Mouse (Mus musculus): Measurements from ENCODE around the gene Bmp8a. TPM values are rescaled to one million over a fixed set of nuclear protein-coding genes. Genes with fewer than 3 reads are reported as not detected.
A peak's percentile ranks its signal among the peaks of the same experiment; 100 is the strongest.
"Not testable (repeated sequence)": the region's sequence is repeated elsewhere in the genome, so short reads cannot be mapped to it uniquely, and the experiment has no call there.

Bmp8a gene
- total RNA-seq (2015): not detected in 2 replicates
- total RNA-seq (2017): not detected in 2 replicates

DNA sequence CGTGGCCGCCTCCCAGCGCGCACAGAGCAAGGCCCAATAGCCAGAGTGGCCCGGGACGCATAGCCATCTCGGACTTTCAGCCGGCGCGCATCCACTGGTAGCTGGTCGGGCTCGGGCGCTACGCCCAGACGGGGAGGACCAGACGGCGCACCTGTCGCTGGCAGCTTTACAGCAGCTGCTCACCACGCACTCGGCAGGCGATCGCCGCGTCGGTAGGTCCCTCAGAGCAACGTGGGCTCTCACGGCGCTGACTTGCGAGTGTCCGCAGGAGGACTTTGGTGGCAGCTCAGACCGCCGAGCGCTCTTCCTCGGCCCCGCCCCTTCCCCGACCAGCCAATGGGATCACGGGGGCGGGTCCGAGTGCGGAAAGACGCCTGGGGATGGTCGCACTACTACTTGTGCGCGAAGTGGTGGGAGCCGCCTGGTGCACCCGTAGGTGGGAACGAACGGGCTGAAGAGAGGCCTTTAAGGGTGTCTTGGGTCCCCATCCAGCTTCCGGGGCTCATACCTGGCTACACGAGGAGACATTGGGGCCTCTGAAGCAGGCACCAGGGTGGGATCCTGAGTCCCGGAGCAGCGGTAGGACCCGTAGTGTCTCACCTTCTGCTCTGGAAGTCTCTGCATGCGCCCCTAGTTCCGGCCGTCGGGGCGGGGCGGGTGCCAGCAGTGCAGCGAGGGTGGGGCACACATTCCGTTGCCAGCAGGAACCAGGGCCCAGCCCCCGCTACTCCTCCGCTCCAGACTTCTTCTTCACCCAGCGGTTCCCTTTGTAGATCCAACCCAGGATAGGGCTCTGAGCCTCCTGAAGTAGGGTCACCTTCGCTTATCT, at the start of gene Bmp8a:
Gene Bmp8a (minus strand): TSS at position 611 of the 829 bp plus-strand sequence.
- peak; percentile 88 for ATAC-seq (ENCODE audit: poor library complexity, severe bottlenecking)

DNA sequence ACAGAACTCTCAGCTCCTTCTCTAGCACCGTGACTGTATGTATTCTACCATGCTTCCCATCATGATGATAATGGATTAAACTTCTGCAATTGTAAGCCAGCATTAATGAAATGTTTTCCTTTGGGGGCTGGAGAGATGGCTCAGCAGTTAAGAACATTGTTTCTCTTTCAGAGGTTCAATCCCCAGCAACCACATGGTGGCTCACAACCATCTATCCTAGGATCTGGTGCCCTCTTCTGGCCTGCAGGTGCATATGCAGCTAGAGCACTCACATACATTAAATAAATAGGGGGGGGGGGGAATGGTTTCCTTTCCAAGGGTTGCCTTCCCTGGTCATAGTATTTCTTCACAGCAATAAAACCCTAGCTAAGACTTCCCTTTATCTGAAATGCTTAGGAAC, 49.1 kb upstream of the Bmp8a start:
- ATAC-seq (ENCODE audit: poor library complexity, severe bottlenecking): peak; percentile 64; the same call in 1 of the 2 replicates

DNA sequence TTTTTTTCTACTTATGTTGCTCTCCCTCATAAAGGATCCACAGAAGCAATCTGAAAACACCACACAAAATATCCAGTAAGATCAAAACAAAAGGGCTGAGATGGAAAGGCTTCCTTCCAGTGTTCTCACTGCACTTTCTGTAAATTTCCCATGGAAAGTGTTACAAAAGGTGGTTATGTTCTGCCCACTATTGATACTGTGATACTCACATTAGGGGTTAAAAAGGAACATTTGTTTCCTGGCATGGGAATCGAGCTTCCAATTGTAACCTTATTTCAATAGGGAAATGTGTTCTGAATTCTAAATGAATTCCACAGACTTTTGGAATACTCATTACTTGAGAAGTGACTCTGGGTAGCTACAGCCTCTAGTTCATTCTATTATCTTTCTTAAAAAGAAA, 42.0 kb upstream of the Bmp8a start:
- no peak for ATAC-seq (ENCODE audit: poor library complexity, severe bottlenecking)

DNA sequence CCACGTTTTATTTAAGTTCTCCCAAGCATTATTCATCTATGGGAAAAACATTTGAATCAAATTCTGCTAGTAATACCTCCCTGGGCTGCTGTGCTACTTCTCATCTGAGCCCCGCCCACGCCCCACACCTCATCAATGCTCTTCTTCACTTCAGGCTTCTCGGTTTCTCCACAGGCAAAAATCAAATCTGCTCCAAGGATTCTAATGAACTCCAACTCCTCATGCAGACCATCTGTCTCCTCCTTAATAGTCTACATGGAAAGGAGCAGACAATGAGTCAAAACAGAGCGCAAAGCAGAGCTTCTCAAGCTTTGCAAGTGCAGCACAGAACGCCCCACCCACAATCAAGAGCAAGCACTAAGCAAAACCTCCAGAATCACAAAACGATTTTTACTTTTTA, 40.1 kb upstream of the Bmp8a start:
- ATAC-seq (ENCODE audit: poor library complexity, severe bottlenecking): no peak

DNA sequence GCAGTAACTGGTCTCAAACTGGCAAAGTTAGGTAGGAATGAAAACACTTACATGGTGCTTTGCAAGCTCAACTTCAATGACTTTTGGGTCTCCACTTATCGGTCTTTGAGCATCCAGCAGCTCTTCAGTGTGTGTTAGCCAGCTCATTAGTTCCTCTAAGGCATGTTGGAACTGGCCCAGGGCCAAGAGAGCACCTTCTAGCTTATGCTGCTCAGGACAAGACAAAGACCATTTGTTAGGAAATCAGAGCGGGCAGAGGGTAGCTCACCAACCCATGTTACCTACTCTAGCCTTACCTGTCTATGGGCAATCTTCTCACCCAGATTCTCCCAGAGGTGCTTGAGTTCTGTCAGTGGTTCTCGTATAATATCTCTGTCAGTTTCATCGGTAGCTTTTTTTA, 39.0 kb upstream of the Bmp8a start:
- ATAC-seq (ENCODE audit: poor library complexity, severe bottlenecking): no peak

DNA sequence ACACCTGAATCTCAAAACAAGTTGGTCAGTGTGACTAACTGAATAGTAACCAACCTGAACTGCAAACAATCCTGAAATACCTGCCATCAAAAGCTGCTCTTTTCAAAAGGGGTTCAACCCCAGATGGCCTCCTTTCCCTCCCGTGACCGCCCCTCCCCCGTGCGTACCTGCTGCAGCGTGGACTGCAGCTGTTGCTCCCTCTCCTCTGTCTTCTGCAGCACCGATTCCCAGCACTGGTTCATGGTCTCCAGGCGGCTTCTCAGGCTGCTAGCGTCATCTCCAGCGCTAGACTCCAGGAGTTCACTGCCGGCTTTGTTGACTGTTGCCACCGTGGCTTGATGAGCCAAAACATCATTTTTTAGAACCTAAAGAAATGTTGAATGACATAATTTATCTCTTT, 38.5 kb upstream of the Bmp8a start:
- ATAC-seq (ENCODE audit: poor library complexity, severe bottlenecking): no peak

DNA sequence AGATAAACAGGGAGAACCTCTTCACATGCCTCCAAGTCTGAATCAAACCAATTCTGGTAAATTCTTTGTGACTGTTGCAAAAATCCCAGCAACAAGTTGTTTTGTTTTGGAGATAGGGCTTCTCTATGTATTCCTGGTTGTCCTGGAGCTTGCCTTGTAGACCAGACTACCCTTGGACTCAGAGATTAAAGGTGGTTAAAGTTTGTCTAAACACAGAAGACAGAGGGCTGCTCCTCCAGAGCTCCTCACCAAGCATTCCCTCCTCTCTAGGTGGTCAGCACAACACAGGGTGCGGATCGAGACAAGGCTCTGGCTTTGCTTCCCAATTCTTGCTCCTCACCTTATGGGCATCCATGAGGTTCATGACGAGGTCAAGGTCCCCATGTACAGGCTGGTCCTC, 33.0 kb upstream of the Bmp8a start:
- ATAC-seq (ENCODE audit: poor library complexity, severe bottlenecking): no peak

DNA sequence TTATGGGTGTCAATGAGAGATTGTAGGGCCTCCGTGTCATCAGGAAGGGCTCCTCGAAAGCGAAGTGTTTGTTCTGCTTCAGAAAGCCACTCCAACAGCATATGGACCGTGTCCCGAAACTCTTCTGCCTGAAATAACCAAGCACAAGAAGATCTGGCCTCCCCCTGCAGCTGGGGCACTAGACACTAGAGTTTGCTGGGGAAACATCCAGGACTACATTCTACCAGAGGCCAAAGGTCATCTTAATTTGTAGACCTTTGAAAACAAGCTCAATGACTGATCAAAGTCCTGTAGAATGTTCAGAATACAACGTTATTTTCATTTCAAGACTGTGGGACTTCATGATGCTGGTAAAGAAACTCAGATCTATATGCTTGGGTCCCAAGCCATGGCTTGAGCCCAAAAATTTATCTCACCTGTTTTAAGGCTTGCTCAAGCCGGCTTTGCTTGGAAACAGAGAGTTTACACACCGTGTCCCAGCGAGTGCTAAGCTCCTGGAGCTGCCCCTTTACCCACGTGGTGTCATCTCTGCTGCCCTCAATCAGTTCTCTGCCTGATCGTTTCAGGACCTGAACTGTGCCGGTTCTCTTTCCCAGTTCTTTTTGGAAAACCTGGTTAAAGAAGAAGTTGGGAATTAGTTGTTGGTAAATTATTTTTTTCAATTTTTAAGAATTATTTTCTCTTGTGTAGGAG, 31.4 kb upstream of the Bmp8a start:
- ATAC-seq (ENCODE audit: poor library complexity, severe bottlenecking): no peak

DNA sequence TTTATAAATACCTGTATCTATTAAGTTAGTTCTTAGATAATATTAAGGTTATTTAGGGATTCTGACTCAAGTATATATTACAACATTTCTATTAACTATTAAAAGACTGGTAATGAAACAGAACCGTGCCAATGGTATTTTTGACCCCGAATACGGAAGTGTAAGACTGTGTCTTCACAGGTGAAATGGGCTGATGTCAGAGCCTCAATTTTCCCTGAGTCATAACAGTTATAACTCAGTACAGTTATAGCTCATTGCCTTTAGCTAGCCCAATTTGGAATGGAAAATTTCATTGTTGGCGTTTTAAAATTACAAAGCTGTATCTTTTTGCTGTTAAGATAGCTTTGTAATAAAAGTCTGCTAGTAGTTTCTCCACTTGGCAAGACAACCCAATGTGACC, 20.5 kb upstream of the Bmp8a start:
- ATAC-seq (ENCODE audit: poor library complexity, severe bottlenecking): no peak

DNA sequence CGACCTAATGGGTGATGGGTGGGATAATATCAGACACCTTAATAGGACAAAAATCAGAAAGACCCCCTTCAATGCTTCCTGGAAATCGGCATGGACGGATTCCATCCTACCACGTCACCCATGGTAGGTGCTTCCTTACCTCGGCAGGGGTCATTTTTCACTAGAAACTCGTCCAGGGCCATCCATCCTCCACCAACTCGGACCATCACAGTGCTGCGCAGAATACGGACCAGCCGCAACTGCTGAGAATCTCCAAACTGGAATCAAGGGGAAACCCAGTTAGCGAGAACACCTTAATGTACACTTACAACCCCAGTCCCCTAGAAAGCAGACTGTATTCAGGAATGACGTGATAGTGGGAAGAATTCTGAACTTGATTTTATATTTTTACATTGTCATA, 17.7 kb upstream of the Bmp8a start:
- ATAC-seq (ENCODE audit: poor library complexity, severe bottlenecking): no peak

DNA sequence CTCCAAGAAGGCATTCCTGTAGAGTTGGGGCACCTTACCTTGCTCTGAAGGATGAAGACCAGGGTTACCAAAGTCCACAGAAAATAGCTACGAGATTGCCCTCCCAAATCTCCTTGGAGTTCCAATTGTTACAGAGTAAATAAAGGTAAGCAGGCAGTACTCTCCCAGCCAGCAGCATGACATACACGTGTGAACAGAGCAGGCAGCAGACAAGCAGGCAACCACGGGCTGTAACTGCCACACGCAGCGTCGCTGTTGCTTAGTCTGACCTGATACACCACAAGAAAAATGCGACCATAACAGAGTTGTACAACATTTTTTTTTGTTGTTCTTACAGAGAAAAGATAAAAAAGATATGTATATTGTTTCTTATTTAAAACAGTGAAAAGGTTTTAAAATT, 15.6 kb upstream of the Bmp8a start:
- no peak for ATAC-seq (ENCODE audit: poor library complexity, severe bottlenecking)

DNA sequence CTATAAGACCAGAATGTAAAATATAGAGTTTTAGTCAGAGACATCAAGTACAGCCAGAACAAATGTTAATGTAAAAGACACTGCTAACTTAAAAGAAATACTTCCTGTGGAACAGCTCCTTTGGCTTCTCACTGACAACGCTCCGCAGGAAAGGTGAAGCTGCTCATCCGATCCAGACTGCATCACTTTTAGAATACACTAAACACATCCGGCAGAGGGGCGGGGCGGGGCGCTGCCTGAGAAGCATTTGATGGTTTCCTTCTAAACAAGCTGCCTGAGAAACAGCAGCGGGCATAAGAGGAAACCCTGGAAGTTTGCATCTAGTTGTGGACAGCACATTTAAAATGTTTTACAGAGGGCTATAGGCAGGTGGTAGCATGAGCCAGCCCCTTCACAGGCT, 12.9 kb upstream of the Bmp8a start:
- ATAC-seq (ENCODE audit: poor library complexity, severe bottlenecking): no peak

DNA sequence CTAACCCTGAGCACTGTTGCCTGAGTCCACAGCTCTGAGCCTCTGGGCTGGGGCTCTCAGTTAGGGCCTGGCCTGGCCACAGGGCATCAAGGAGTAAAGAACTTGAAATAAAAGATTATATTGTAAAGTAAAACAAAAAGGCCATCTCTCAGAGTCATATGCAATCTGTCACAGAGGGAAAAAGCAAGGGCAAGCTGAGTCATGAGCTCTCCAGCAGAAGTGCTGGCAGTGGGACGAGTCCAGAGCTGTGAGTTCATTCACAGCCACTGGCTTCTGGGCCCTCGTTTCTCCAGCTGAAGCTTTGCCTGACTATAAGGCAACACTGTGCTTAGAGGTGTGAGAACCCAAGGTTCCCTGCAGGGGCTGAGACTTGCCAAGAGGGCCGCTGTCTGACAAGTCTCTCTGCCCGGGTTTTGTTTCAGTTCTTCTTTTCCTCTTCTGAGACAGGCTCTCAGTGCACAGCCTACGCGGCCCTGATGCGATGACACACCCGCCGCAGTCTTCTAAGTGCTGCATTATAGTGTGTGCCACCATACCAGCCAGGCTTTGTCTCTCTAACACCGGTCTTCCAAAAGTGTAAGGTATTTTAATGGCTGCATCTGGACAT, 10.3 kb upstream of the Bmp8a start:
- peak; percentile 77 for ATAC-seq (ENCODE audit: poor library complexity, severe bottlenecking)

DNA sequence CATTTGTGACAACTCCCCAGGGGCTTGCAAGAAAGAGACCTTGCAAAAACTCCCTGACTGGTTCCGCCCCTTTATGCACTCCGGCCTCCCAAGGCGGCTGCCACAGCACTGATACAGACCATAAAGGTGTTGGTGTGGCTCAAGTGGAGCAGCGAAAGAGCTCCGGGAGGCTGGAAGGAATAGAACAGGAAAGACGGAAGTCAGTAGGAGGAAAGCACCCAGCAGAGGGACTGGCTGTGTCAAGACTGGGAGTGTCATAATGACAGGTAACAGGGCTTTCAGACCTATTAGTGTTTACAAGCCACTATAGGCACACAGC, 378 bp upstream of the Bmp8a start:
- ATAC-seq (ENCODE audit: poor library complexity, severe bottlenecking): no peak

DNA sequence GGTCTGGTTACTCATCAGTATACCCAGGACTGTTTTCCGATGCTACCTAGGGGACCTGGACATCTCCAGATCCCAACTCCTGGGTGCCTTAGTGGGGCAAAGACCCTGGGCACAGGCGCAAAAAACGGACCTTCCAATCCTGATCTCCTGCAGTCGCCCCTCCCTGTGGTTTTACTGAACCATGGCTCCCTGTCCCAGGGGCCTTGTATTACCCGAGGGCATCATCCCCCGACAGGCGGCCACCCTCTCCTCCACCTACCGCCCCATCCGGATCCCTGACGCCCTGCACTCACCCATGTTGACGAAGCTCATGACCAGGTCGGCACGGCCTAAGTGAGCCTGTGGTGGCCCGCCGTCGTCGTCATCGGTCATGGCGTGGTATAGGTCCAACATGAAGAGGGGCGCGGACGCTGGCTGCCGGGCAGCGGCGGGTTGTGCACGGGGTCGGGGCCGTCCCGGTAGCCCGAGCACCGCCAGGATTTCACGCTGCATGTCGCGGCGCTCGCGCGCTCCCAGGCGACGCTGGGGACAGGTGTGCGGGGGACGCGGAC, 886 bp downstream of the Bmp8a start:
- ATAC-seq (ENCODE audit: poor library complexity, severe bottlenecking): 0 out of 2 replicates have a peak, but pooled peaks have one; percentile 9

DNA sequence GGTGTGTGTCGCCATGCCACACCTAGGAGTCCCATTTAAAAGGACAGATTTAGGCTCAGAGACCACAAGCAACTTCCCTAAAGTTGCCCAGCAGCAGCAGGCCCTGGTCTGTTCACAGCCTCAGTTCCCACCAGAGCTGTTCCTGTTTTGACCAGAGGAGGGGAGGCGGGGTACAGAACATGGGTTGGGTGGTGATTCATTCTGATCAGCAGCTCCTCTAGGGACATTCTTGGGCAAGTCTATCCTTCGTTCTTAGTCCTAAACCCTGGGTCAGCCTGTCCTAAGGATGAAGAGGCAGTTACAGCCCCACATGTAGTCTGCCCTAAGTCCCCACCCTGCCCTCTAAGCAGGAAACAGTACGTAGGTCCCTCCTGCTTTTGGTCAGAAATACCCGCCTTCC, 2.8 kb downstream of the Bmp8a start:
- peak; percentile 29 for ATAC-seq (ENCODE audit: poor library complexity, severe bottlenecking)

DNA sequence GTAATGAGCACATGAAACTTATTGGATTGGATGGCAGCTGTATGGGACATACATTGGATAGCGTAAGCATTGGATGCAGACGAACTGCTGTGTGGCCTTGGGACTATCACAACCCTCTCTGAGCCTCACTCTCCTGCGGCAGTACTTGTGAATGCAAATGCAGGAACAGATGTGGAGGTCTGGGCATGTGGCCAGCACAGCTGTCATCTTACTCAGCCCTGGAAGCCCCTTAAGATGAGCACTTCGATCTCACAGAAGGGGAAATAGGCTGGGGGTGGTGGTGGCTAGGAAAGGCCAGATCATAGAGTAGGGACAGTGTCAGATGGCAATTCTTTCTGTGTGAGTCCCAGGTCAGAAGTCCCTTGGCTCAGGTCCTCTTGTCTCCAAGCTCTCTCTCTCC, 5.4 kb downstream of the Bmp8a start:
- ATAC-seq (ENCODE audit: poor library complexity, severe bottlenecking): no peak

DNA sequence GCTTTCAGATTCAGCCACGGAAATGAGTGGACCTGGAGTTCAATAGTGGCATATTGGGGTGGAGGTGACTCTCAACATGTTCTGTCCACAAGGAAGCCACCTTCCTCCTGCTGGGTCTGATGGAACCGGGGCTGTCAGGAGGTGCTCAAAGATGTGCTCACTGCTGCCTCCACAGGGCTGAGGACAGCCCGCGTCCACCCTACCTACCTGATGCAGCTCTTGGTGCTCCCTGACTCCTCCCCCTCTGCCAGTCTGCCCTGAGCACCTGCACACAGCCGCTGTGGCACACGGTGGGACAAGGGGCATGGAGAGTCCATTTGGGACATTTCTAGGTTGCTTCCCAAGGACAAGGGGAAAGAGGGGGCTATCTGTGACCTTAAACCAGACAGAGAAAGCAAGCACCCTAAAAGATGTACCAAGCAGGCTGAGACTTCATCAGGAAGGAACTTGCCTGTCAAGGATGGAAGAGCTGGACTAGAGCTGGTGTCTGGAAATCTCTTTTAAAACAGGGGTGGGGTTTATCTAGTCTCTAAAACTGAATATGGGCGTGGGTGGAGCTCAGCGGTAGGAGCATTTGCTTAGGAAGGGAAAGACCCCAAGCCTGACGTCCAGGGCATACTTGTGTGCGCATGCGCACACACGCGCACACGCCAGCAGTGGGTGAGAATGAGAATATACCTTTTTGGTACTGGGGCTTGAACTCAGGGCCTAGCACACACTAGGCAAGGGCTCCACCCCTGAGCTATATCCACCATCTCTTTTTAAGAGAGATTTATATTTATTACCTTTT, 7.1 kb downstream of the Bmp8a start:
- no peak for ATAC-seq (ENCODE audit: poor library complexity, severe bottlenecking)

DNA sequence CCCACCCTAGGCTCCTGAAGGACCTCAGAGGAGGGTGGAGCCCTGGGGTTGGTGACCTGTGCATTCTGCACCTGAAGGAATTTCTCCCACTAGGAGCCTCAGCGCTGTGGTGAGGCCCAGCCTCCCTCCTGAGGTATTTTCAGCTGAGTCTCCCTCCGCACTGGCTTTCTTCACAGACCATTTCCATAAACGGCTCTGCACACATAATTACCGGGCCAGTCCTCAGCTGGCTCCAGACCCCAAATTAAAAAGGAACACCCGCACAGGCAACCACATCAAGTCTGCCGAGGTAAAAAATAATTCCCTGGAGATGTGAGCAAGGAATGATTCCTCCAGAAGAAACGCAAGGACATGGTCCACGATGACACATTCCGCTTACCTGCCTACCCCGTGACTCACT, 7.8 kb downstream of the Bmp8a start:
- not testable (repeated sequence) for ATAC-seq (ENCODE audit: poor library complexity, severe bottlenecking)

DNA sequence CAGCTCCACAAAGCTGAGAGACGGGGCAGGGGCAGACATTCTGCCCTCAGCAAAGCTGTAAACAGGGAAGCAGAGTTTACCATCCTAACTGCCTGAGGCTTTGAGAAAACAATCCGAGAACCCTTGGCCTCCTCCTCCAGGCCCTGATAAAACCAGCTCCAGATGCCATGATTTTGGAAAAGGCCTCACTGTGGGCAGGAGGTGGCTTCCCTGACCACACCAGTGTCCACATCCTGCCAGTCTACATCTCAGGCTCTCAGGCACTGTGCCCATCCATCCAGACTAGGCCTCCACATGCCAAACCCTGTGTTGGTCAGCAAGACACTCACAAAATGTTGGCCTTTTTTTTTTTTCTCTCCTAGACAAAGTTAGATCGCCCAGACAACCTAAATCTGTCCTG, 8.9 kb downstream of the Bmp8a start:
- no peak for ATAC-seq (ENCODE audit: poor library complexity, severe bottlenecking)

DNA sequence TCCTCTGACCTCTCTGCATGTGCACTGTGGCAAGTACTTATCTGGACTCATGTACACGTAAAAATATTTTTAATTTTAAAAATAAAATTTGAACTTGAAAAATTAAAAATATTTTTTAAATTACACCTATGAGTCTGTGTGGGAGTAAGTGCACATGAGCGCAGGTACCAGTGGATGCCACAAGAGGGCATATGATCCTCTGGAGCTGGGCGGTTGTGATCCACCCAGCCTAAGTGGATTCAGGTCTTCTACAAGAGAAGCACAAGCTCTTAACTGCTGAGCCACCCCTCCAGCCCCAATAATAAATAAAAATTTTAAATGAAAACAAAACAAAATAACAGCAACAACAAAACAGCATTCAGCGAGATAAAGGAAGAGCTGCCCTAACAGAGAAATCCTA, 9.9 kb downstream of the Bmp8a start:
- no peak for ATAC-seq (ENCODE audit: poor library complexity, severe bottlenecking)

Data from megakaryocyte, adult 5-6 weeks (primary cell).